Mouse (Mus musculus): ENCODE measurements at regions not wholly inside any gene's neighbourhood (a gene's known extent, or its start where the extent isn't known, plus 50 kb on each side); places are given as distances from the start of the nearest gene placed in this dataset.
"Not testable (repeated sequence)": the region's sequence is repeated elsewhere in the genome, so short reads cannot be mapped to it uniquely, and the experiment has no call there.

GRCm38 (mm10) chr16:9043271-9043670 is 213.4 kb downstream of the 1810013L24Rik start:
- no peaks in the 10 kb centered on the region for H3K9me3 ChIP-seq (replicated peaks)
- no peak for ATAC-seq
- H3K36me3 ChIP-seq: no peaks in the 10 kb centered on the region
- WGBS (ENCODE audit: insufficient replicate concordance): 67% methylated on average over 6 of the region's 6 CpGs
- no peak overlapping the region for H3K4me2 ChIP-seq
- H3K9ac ChIP-seq: no peak overlapping the region
- H3K27me3 ChIP-seq (replicated peaks): no peaks in the 10 kb centered on the region
- no peak overlapping the region for H3K4me3 ChIP-seq
- peaks cover 8% of the 10 kb centered on the region for H3K4me1 ChIP-seq
- H3K27ac ChIP-seq: no peak overlapping the region

- 59% methylated on average over 2 of the region's 2 CpGs for WGBS (ENCODE audit: insufficient replicate concordance)
- no peak overlapping the region for H3K9ac ChIP-seq
- no peaks in the 10 kb centered on the region for H3K27me3 ChIP-seq (replicated peaks)
- H3K27ac ChIP-seq: no peak overlapping the region
- peak; percentile 74 for ATAC-seq
- H3K36me3 ChIP-seq: no peaks in the 10 kb centered on the region
- H3K9me3 ChIP-seq (replicated peaks): no peaks in the 10 kb centered on the region
- no peak overlapping the region for H3K4me2 ChIP-seq
- H3K4me1 ChIP-seq: peaks cover 8% of the 10 kb centered on the region
- H3K4me3 ChIP-seq: no peak overlapping the region
Measured at GRCm38 (mm10) chr16:9046864-9047263, 217.0 kb downstream of the 1810013L24Rik start.

- Histone ChIP-seq H3K4me1 (no peaks in the 10 kb centered on the region), H3K4me3 (no peak overlapping the region), H3K9ac (no peak overlapping the region), H3K4me2 (no peak overlapping the region), H3K27ac (no peak overlapping the region), H3K36me3 (no peaks in the 10 kb centered on the region), H3K27me3 (replicated peaks) (no peaks in the 10 kb centered on the region), H3K9me3 (replicated peaks) (no peaks in the 10 kb centered on the region)
- no peak for ATAC-seq
- WGBS (ENCODE audit: insufficient replicate concordance): 50% methylated on average over 4 of the region's 4 CpGs
Measured at GRCm38 (mm10) chr16:9054415-9054814, 224.5 kb downstream of the 1810013L24Rik start.

- Histone ChIP-seq H3K4me1 (no peaks in the 10 kb centered on the region), H3K27me3 (replicated peaks) (no peaks in the 10 kb centered on the region), H3K9ac (no peak overlapping the region), H3K36me3 (no peaks in the 10 kb centered on the region), H3K4me3 (no peak overlapping the region), H3K27ac (no peak overlapping the region), H3K4me2 (no peak overlapping the region), H3K9me3 (replicated peaks) (no peaks in the 10 kb centered on the region)
- 63% methylated on average over 3 of the region's 3 CpGs for WGBS (ENCODE audit: insufficient replicate concordance)
- ATAC-seq: no peak
Measured at GRCm38 (mm10) chr16:9056430-9056829, 226.5 kb downstream of the 1810013L24Rik start.

GRCm38 (mm10) chr16:9071526-9071925 is 241.6 kb downstream of the 1810013L24Rik start:
- WGBS (ENCODE audit: insufficient replicate concordance): 74% methylated on average over 4 of the region's 4 CpGs
- no peaks in the 10 kb centered on the region for H3K4me1 ChIP-seq
- no peaks in the 10 kb centered on the region for H3K27me3 ChIP-seq (replicated peaks)
- no peaks in the 10 kb centered on the region for H3K36me3 ChIP-seq
- peaks cover 7% of the 10 kb centered on the region; the same call in 1 of the 2 replicates for H3K9me3 ChIP-seq (replicated peaks)
- no peak for ATAC-seq
- H3K9ac ChIP-seq: no peak overlapping the region
- H3K4me2 ChIP-seq: no peak overlapping the region
- no peak overlapping the region for H3K4me3 ChIP-seq
- no peak overlapping the region for H3K27ac ChIP-seq

GRCm38 (mm10) chr16:9071956-9072355 is 242.1 kb downstream of the 1810013L24Rik start:
- WGBS (ENCODE audit: insufficient replicate concordance): 76% methylated on average over 5 of the region's 5 CpGs
- not testable (repeated sequence) for H3K4me2 ChIP-seq; H3K27ac ChIP-seq; H3K4me3 ChIP-seq; H3K36me3 ChIP-seq; H3K9me3 ChIP-seq (replicated peaks); ATAC-seq; H3K9ac ChIP-seq; H3K4me1 ChIP-seq; H3K27me3 ChIP-seq (replicated peaks)

GRCm38 (mm10) chr16:9074295-9074694 is 244.4 kb downstream of the 1810013L24Rik start:
- no peak overlapping the region for H3K4me3 ChIP-seq
- H3K27ac ChIP-seq: no peak overlapping the region
- no peaks in the 10 kb centered on the region for H3K4me1 ChIP-seq
- H3K27me3 ChIP-seq (replicated peaks): no peaks in the 10 kb centered on the region
- no peaks in the 10 kb centered on the region for H3K36me3 ChIP-seq
- peaks cover 7% of the 10 kb centered on the region; the same call in 1 of the 2 replicates for H3K9me3 ChIP-seq (replicated peaks)
- no peak overlapping the region for H3K4me2 ChIP-seq
- no peak for ATAC-seq
- 74% methylated on average over 4 of the region's 4 CpGs for WGBS (ENCODE audit: insufficient replicate concordance)
- no peak overlapping the region for H3K9ac ChIP-seq

GRCm38 (mm10) chr16:9077451-9077850 is 247.6 kb downstream of the 1810013L24Rik start:
- Histone ChIP-seq H3K4me3 (no peak overlapping the region), H3K4me2 (no peak overlapping the region), H3K36me3 (no peaks in the 10 kb centered on the region), H3K4me1 (no peaks in the 10 kb centered on the region), H3K27ac (no peak overlapping the region), H3K27me3 (replicated peaks) (no peaks in the 10 kb centered on the region), H3K9me3 (replicated peaks) (no peaks in the 10 kb centered on the region), H3K9ac (no peak overlapping the region)
- WGBS (ENCODE audit: insufficient replicate concordance): 62% methylated on average over 2 of the region's 2 CpGs
- ATAC-seq: no peak

GRCm38 (mm10) chr16:9078405-9078942 is 248.6 kb downstream of the 1810013L24Rik start:
- Histone ChIP-seq H3K36me3 (no peaks in the 10 kb centered on the region), H3K4me1 (no peaks in the 10 kb centered on the region), H3K4me2 (no peak overlapping the region), H3K4me3 (no peak overlapping the region), H3K27me3 (replicated peaks) (no peaks in the 10 kb centered on the region), H3K9me3 (replicated peaks) (no peaks in the 10 kb centered on the region), H3K27ac (no peak overlapping the region), H3K9ac (no peak overlapping the region)
- WGBS (ENCODE audit: insufficient replicate concordance): 66% methylated on average over 4 of the region's 4 CpGs
- no peak for ATAC-seq

- WGBS (ENCODE audit: insufficient replicate concordance): 82% methylated on average over 3 of the region's 3 CpGs
- no peak overlapping the region for H3K27ac ChIP-seq
- H3K9me3 ChIP-seq (replicated peaks): no peaks in the 10 kb centered on the region
- no peak for ATAC-seq
- H3K36me3 ChIP-seq: no peaks in the 10 kb centered on the region
- no peak overlapping the region for H3K4me2 ChIP-seq
- H3K27me3 ChIP-seq (replicated peaks): no peaks in the 10 kb centered on the region
- no peak overlapping the region for H3K4me3 ChIP-seq
- no peak overlapping the region for H3K9ac ChIP-seq
- peaks cover 40% of the 10 kb centered on the region for H3K4me1 ChIP-seq
Measured at GRCm38 (mm10) chr16:9083040-9083439, 253.1 kb downstream of the 1810013L24Rik start.

- no peak for ATAC-seq
- 60% methylated on average over 2 of the region's 2 CpGs for WGBS (ENCODE audit: insufficient replicate concordance)
- no peaks in the 10 kb centered on the region for H3K27me3 ChIP-seq (replicated peaks)
- H3K27ac ChIP-seq: peak overlapping the region; percentile 12; the same call in 1 of the 2 replicates
- no peak overlapping the region for H3K4me2 ChIP-seq
- H3K4me1 ChIP-seq: peaks cover 42% of the 10 kb centered on the region
- H3K9ac ChIP-seq: no peak overlapping the region
- H3K4me3 ChIP-seq: no peak overlapping the region
- H3K36me3 ChIP-seq: no peaks in the 10 kb centered on the region
- no peaks in the 10 kb centered on the region for H3K9me3 ChIP-seq (replicated peaks)
Measured at GRCm38 (mm10) chr16:9083740-9084139, 253.8 kb downstream of the 1810013L24Rik start.

GRCm38 (mm10) chr16:9084581-9084980 is 254.7 kb downstream of the 1810013L24Rik start:
- H3K4me2 ChIP-seq: no peak overlapping the region
- 79% methylated on average over 1 of the region's 1 CpGs for WGBS (ENCODE audit: insufficient replicate concordance)
- H3K4me3 ChIP-seq: no peak overlapping the region
- H3K4me1 ChIP-seq: peaks cover 42% of the 10 kb centered on the region
- H3K9me3 ChIP-seq (replicated peaks): no peaks in the 10 kb centered on the region
- peak overlapping the region; percentile 89 for H3K27ac ChIP-seq
- H3K9ac ChIP-seq: no peak overlapping the region
- no peak for ATAC-seq
- H3K27me3 ChIP-seq (replicated peaks): no peaks in the 10 kb centered on the region
- H3K36me3 ChIP-seq: no peaks in the 10 kb centered on the region

GRCm38 (mm10) chr16:9085133-9085532 is 255.2 kb downstream of the 1810013L24Rik start:
- ATAC-seq: peak; percentile 45; the same call in 1 of the 2 replicates
- WGBS (ENCODE audit: insufficient replicate concordance): 36% methylated on average over 1 of the region's 1 CpGs
- 0 out of 2 replicates have a peak overlapping the region, but pooled peaks have one; percentile 21 for H3K4me2 ChIP-seq

More at GRCm38 (mm10) chr16:9085133-9085532, 255.2 kb downstream of the 1810013L24Rik start:
- Histone ChIP-seq H3K27me3 (replicated peaks) (no peaks in the 10 kb centered on the region), H3K9ac (no peak overlapping the region), H3K9me3 (replicated peaks) (no peaks in the 10 kb centered on the region), H3K27ac (peak overlapping the region; percentile 89), H3K4me3 (no peak overlapping the region), H3K4me1 (peaks cover 42% of the 10 kb centered on the region), H3K36me3 (no peaks in the 10 kb centered on the region)

Data from liver, embryonic 12.5 days (tissue).